Mouse (Mus musculus) layer of hippocampus, postnatal 10 days (tissue): ENCODE results near the gene LTO1. TPM values are rescaled to one million over a fixed set of nuclear protein-coding genes. Genes with fewer than 3 reads are reported as not detected.
"Not testable (repeated sequence)": the region's sequence is repeated elsewhere in the genome, so short reads cannot be mapped to it uniquely, and the experiment has no call there.

Experiments used
- DNase-seq, 2 experiments: peaks; one replicate each; pipeline ENCODE4 v3.0.0; 2021; ENCODE audit warnings: low spot score in 2 of 2
- long read RNA-seq: library from polyadenylated mRNA; stranded (forward); transcript quantifications from one replicate; pipeline ENCODE4 v2.0.0, GENCODE M21; 2023
- total RNA-seq, 2 experiments: library from RNA; stranded (reverse); gene quantifications; 2 replicates each; pipeline ENCODE4 v1.2.3; 2021

The LTO1 gene
- 10 to 100 TPM; 27.8 to 32.4 TPM for total RNA-seq
- long read RNA-seq, transcript LTO1-201 (5 exons, 2,015 nt), result major isoform, 11 of 22 reads
- long read RNA-seq, transcript LTO1-202 (3 exons, 357 nt), result minor isoform, 5 of 22 reads
- long read RNA-seq, partial matches to known transcripts, result 3 of 22 reads
- long read RNA-seq, other reads (novel, unspliced or antisense), result 2 of 22 reads

- peak; percentile 83 to 92 for DNase-seq
Measured at GRCm38 (mm10) chr7:144914948-144915750, at the start of gene LTO1. Gene LTO1, plus strand, starts transcription at chr7:144915100.

DNA sequence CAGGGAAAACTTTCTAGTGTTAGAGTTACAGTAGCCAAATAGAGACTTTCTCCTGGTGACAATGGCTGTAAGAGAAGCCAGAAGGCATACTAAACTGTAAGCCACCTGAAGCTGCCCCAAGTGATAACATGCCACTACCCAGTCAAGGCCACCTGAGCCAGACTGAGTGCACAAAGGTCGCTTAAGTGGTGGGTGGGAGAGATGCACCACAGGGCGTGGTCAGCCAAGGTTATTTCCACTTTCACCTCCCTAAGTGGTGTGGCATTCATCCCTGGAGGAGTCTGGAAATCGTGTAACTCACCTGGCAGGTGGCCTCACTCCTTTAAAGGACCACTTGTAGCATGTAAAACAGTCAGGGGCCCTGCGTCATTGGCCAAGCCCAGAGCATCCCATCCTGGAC lies 47.7 kb upstream of the LTO1 start:
- DNase-seq, result no peak

DNA sequence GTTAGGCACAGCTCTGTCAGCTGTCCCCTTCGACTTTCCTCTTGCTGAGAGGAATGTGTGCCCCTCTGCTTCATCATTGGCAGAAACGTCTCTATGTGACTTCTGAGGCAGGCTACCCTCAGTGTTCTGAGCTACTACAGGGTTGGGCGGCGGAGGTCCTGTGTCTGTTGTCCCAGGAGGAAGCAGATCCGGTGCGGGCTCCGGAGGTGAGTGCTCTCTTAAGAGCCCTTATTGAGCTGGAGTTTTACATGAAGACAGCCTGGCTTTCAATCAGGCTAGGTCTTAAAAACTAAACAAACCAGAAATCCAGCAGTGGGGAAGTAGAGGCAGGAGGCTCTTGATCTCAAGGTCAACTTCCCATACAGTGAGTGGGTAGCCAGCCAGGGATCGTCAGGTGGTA lies 47.3 kb upstream of the LTO1 start:
- no peak for DNase-seq

DNA sequence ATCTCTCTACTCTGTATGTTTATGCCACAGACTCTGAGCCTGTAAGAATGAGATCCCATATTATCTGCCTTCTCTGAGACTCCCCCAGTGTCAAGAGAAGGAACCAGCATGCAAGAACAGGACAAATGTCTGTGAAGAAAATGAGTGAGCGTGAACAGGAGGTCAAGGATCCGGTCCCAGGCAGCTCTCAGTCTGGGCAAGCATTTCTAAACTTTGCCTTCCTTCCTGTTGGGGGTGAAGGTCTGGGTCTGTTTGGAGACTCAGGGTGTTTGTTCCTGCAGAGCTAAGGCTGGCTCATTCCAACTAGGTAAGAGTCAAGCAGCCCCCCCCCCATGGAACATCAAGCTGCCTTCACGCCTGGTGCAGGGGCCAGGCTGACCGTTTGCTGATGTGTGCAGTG lies 42.5 kb upstream of the LTO1 start:
- DNase-seq, result no peak

DNA sequence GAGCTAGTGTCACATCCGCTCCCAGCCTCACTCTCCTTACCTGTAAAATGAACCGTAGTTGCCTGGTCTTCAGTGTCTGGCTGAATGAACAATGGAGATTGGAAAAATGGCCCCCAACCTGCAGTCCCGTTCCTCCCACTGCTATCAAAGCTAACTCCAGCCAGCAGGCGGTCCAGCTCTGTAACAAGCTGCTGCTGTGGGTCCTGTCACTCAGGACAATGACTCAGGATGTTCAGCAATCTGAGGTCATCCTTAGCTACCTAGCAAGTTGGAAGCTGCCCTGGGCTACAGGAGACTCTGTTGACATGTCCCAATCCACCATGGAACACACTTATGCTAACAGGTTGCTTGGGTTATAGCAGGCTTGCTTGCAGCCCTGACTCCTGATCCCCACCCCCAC lies 41.7 kb upstream of the LTO1 start:
- no peak for DNase-seq

GRCm38 (mm10) chr7:144874226-144874625 lies 40.7 kb upstream of the LTO1 start:
- DNase-seq, result no peak

DNA sequence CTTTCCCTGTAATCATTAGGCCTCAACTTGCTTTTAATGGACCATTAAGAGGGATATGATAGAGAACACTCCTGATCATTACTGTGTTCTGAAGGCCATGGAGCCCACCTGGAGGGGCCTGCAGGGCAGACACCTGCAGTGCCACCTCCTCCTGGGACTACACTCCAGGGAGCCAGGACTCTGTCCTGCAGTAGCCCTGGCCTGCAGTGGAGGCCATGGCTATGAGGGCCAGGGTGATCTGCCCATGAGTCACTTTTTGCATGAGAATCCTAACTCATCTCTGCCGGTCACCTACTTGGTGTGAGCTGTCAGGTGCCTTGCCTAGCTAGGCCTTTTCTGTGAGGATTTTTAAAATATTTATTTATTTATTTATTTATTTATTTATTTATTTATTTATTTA lies 36.5 kb upstream of the LTO1 start:
- DNase-seq, result no peak

DNA sequence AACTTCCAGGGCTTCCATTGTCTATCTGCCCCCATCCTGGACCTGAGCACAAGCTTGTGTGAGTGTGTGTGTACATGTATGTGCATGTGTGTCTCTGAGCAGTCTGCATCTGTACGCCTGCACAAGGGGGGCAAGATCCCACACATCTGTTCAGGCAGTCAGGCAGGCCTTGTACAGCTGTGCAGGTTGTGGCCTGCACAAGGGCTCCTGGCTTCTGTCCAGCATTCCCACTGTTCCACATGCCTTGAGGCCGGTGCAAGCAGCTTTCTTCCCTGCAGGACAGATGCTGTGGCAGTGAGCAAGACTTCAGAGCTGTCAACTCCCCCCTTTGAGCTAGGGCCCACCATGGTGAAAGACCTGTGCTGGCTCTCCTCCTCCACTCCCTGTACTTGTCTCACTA lies 31.8 kb upstream of the LTO1 start:
- no peak for DNase-seq

DNA sequence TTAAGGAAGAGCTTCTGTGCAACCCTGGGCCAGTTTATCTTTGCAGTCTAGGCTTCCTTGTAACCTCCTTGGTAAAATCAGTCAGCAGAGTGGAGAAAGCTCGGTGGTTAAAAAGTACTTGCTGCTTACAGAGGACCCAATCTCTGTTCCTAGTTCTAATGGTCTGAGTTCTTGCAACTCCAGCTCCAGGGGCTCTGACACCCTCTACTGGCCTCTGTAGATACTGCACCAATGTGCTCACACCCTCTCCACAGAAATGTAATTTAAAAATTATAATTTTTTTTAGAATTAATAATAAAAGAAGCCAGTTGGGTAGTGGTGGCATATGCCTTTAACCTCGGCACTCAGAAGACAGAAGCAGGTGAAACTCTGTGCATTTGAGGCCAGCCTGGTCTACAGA lies 27.2 kb upstream of the LTO1 start:
- no peak for DNase-seq

- no peak for DNase-seq
Measured at GRCm38 (mm10) chr7:144888564-144889299, 26.2 kb upstream of the LTO1 start.

GRCm38 (mm10) chr7:144890661-144891060 lies 24.2 kb upstream of the LTO1 start:
- DNase-seq, result not testable (repeated sequence)

- DNase-seq, result no peak
Measured at GRCm38 (mm10) chr7:144891863-144892262, 23.0 kb upstream of the LTO1 start.

DNA sequence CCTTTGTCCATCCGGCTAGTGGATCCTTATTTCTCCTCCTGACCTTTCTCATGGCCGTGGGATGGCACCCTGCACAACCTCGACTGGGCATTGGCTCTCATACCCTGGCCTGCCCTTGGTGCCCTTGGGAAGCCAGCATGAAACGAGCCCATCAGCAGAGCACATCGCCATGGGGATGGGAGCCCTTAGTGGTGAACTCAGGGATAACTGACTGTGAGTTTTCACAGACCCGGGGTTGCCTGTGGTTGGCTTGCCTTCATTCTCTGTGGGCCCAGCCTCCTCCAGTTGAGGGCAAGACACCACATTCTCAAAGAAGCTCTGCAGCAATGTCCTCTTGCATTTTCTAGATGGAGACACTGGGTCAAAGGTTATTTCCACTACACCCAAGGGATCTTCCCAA lies 22.6 kb upstream of the LTO1 start:
- no peak for DNase-seq

GRCm38 (mm10) chr7:144894191-144894590 lies 20.7 kb upstream of the LTO1 start:
- peak; percentile 52 to 53 for DNase-seq

- DNase-seq, result no peak
Measured at GRCm38 (mm10) chr7:144894706-144895105, 20.2 kb upstream of the LTO1 start.

DNA sequence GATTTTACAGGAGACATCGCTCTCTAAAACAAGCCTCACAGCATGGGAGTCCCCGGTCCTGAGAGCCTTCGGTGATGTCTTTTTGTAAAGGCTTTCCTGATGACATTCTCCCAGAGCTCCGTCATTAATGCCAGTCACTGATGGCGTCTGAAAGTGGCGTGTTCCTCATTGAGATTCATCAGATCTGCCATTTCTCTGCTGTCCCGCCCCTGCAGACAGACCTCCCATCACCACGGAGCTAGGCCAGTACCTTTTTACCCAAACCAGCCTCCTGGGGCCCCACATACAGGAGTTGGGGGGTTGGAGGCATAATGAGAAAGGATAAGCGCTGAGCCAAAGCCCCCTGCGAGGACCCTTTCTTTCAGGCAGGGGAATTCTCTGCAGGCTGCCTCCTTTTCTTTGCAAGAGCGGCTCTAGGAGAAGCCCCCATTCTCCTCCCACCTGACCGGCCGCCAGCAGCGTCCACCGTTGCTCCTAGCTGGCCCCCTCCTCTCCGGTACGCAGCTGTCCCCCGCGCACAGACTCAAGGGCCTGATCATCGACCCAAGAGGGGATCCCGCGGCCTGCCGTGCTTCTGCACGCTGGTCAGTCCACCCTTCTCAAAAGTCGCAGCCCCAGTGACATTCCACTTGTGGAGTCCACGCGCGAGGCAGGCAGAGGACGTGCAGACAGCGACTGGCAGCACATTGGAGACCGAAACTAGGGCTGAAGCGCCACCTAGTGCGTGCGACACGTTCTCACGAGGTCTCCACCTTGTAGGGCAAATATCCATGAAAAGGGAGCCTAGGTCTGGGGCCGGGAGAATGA lies 19.4 kb upstream of the LTO1 start:
- peak; percentile 80 to 85 for DNase-seq

- no peak for DNase-seq
Measured at GRCm38 (mm10) chr7:144896294-144897218, 18.3 kb upstream of the LTO1 start, which contains the start of gene Fgf15. Gene Fgf15, plus strand, starts transcription at chr7:144896531.

DNA sequence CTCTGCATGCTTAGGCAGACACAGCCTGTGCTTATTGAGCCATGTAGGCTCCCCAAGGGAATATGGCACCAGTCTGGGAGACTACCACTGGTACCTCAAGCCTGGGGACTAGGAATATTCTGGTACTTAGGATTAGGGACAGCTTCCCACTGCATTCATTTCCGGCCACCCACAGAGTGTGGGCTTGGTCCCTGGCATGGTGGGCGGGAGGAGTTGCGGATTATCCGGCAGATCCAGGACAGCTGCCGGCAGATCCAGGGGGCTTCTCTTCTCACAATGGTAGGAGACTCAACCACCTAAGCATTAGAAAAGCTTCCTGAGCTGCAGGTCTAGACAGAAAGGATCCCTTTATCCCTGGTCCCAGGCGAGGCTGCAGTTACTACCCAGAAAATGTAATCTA lies 16.4 kb upstream of the LTO1 start:
- DNase-seq, result no peak

DNA sequence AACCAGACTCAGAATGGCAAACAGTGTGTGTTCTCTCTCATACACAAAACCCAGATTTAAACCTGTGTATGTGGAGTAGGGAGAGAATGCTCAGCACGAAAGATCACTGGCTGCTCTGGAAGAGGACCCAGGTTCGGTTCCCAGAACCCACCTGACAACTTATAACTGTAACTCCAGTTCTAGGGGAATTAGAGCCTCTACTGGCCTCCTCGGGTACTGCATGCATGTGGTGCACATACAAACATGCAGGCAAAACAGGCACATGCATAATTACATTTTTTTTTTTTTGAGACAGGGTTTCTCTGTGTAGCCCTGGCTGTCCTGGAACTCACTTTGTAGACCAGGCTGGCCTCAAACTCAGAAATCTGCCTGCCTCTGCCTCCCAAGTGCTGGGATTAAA lies 9.4 kb upstream of the LTO1 start:
- not testable (repeated sequence) for DNase-seq

DNA sequence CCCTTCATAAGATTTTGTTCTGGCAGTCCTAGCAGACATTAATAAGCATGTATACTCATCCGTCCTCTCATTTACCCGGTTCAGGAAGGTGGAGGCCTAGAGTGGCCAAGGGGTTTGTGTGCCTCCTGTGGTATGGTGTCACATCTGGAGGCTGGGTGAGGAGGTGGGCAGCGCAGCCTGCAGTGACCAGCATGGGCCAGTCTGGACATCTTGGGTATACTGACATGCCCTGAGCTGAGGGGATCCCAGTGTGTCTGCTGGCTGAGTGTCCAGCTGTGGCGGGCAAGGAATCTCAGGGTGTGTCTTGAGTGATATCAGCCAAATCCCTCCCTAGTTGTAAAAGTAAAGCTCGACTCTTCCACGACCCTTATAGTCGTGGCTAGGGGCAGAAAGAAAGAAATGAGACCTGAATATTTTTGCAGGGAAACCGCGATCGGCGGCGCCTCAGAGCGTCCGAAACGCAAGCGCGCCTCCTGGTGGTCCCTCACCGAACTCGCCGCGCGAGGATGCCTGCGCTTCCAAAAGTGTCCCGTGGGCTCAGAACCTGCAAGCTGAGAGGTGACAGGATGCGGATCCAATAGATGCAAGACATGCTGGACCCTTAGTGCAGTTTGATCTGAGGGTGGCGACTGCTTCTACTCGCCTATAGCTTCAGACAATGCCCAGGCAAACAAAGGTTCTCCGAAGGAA lies 8.0 kb upstream of the LTO1 start:
- peak; percentile 74 to 75 for DNase-seq
